Mouse (Mus musculus) heart, postnatal 0 days (tissue): ENCODE results near the gene Rps3. TPM values are rescaled to one million over a fixed set of nuclear protein-coding genes. Genes with fewer than 3 reads are reported as not detected.
A peak's percentile ranks its signal among the peaks of the same experiment; 100 is the strongest.

Experiments used
- ATAC-seq: fragments of 200-750 bp; cut with Nextera tagmentation; 2 replicates; pipeline ENCODE4 v1.8.0; 2017; ENCODE audit warnings: low read depth, moderate number of reproducible peaks, moderate library complexity; ENCODE audit not compliant: insufficient read depth
- DNase-seq: peaks from one replicate; pipeline ENCODE4 v3.0.0-alpha.2; 2016; ENCODE audit warnings: low spot score
- H3K27ac ChIP-seq: fragments of 300-500 bp; sonication (generic); 2 replicates; pipeline ENCODE4 v1.5.1; 2014; ENCODE audit warnings: low read depth, mild to moderate bottlenecking
- H3K27me3 ChIP-seq: fragments of 300-500 bp; sonication (generic); 2 replicates; pipeline ENCODE4 v1.6.1; 2014; ENCODE audit warnings: low read length, mixed read lengths; ENCODE audit not compliant: control insufficient read depth, insufficient read depth
- H3K36me3 ChIP-seq: fragments of 300-500 bp; sonication (generic); replicated peaks from 2 replicates; pipeline ENCODE4 v1.6.1; 2014; ENCODE audit warnings: low read length, mixed read lengths; ENCODE audit not compliant: control insufficient read depth, insufficient read depth
- H3K4me1 ChIP-seq: fragments of 300-500 bp; sonication (generic); 2 replicates; pipeline ENCODE4 v1.6.1; 2014; ENCODE audit warnings: antibody characterized with exemption; ENCODE audit not compliant: control insufficient read depth, insufficient read depth
- H3K4me2 ChIP-seq: fragments of 300-500 bp; sonication (generic); 2 replicates; pipeline ENCODE4 v1.6.1; 2014; ENCODE audit warnings: low read depth, mild to moderate bottlenecking, low read length, moderate library complexity
- H3K4me3 ChIP-seq: fragments of 300-500 bp; sonication (generic); 2 replicates; pipeline ENCODE4 v1.5.1; 2014; ENCODE audit warnings: low read depth, low read length
- H3K9ac ChIP-seq: fragments of 300-500 bp; sonication (generic); replicated peaks from 2 replicates; pipeline ENCODE4 v1.6.1; 2014; ENCODE audit warnings: low read depth, low read length, mixed read lengths
- H3K9me3 ChIP-seq: fragments of 300-500 bp; sonication (generic); replicated peaks from 2 replicates; pipeline ENCODE4 v1.6.1; 2016; ENCODE audit warnings: low read length; ENCODE audit not compliant: control insufficient read depth
- CTCF ChIP-seq: IDR thresholded peaks from 2 replicates; pipeline ENCODE4 v1.5.1; 2016; ENCODE audit warnings: antibody characterized with exemption, control low read depth, low read depth
- EP300 ChIP-seq: IDR thresholded peaks from 2 replicates; pipeline ENCODE4 v1.6.1; 2016; ENCODE audit warnings: antibody characterized with exemption, low read depth
- WGBS: fragments of 180-500 bp; shearing (Covaris S2); extraction: QIAGEN DNeasy Blood & Tissue Kit; methylation state at CpG from one replicate; pipeline ENCODE4 v1.1.7; 2014; 5-methylcytosine and 5-hydroxymethylcytosine counted together
- polyA plus RNA-seq: library from polyadenylated mRNA; unstranded; fragments of >200 nt; fragmentation: Nextera tagmentation; extraction: Ambion mirVana; gene quantifications from 2 replicates; pipeline ENCODE4 v1.2.1, GENCODE M21; 2015
- total RNA-seq: library from RNA; depleted of rRNA; stranded (reverse); fragments of >200 nt; gene quantifications from 2 replicates; pipeline ENCODE4 v1.2.3, GENCODE M21; 2014; ENCODE audit warnings: low replicate concordance

Gene Rps3
- total and polyA plus RNA-seq, 2 experiments from 2014 or later: 439 to 804 TPM

DNA sequence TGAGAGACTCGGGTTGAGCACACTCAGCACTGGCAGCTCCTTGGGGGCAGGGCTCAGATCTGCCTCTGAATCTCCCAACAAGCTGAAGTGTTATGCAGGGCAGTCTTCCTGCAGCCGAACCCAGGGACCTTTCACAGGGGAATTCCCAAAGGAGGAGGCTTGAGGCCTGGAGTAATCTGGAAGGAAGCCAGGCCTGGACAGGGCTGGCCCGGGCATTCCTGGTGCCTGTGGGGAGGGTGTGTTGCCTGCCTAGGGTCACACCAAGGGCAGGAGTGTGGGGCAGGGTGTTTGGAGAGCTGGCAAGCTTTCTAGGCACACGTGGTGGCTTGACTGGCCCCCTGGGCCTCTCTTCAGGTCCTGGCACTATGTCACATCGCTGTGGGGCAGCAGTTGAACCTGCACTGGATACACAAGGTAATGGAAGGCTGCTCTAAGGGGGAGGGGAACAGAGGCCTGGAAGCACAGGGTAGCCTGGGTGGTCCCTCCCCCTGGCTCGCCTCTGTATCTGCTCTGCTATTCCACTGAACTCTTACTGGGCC lies 41.9 kb downstream of the Rps3 start:
- Histone ChIP-seq H3K9me3 (no peaks in the 10 kb centered on the region), H3K4me1 (peaks cover 23% of the 10 kb centered on the region), H3K9ac (peak overlapping the region; percentile 37; the same call in 1 of the 2 replicates), H3K27me3 (no peaks in the 10 kb centered on the region), H3K4me3 (no peak overlapping the region), H3K27ac (peak overlapping the region; percentile 84), H3K36me3 (peaks cover 16% of the 10 kb centered on the region), H3K4me2 (peak overlapping the region; percentile 17; the same call in 1 of the 2 replicates)
- TF ChIP-seq EP300 (peak; percentile 73), CTCF (no peak)
- DNase-seq: peak; percentile 92
- peak; percentile 97 for ATAC-seq
- WGBS: 8% methylated on average over 6 of the region's 6 CpGs

DNA sequence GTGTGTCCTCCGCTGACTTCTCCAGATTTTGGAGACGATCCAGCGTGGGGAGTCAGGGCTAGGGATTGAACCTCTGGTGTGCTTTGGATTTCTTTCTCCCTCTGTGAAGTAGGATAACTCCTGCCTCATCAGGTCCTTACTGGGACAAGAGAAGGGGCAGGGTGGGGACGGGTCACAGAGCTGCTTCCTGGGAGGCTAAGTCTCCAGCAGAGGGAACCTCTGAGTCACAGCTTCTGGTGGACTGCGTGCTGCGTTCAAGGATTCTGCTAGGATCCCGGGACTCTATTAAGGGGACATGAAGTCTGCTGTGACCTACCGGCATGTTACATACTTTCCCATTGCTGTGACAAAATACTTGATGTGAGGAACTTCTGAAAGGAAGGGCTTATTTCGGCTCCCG lies 44.7 kb downstream of the Rps3 start:
- TF ChIP-seq CTCF (peak; percentile 45), EP300 (no peak)
- Histone ChIP-seq H3K9ac (no peak overlapping the region), H3K27me3 (no peaks in the 10 kb centered on the region), H3K36me3 (peaks cover 10% of the 10 kb centered on the region; the same call in 1 of the 2 replicates), H3K4me2 (no peak overlapping the region), H3K27ac (no peak overlapping the region), H3K4me1 (peaks cover 23% of the 10 kb centered on the region), H3K4me3 (no peak overlapping the region), H3K9me3 (no peaks in the 10 kb centered on the region)
- WGBS: 68% methylated on average over 10 of the region's 10 CpGs
- ATAC-seq: no peak
- DNase-seq: no peak

DNA sequence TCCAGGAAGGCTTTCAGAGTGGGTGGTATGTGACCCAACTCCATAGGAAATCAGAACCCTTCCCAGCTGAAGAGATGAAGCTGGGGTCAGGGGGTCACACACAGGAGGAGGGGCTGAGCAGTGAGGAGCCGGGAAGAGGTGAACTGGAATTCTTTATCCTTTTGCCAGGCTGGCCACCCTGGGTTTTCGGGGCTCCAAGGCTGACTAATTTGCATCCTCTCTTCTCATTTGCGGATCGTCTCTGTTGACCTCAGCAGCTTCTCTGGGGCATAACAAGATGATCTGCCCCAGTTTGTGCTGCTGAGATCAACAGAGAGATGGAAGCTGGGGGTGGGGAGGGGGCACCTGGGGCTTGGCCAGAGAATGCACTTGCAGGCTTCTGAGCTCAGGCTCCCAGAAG lies 47.0 kb downstream of the Rps3 start:
- DNase-seq (no peak), ATAC-seq (no peak)
- Histone ChIP-seq H3K27me3 (no peaks in the 10 kb centered on the region), H3K4me2 (no peak overlapping the region), H3K27ac (no peak overlapping the region), H3K9ac (no peak overlapping the region), H3K4me3 (no peak overlapping the region), H3K9me3 (no peaks in the 10 kb centered on the region), H3K4me1 (peaks cover 27% of the 10 kb centered on the region), H3K36me3 (peaks cover 10% of the 10 kb centered on the region; the same call in 1 of the 2 replicates)
- WGBS: 66% methylated on average over 4 of the region's 4 CpGs
- TF ChIP-seq CTCF (no peak), EP300 (no peak)

DNA sequence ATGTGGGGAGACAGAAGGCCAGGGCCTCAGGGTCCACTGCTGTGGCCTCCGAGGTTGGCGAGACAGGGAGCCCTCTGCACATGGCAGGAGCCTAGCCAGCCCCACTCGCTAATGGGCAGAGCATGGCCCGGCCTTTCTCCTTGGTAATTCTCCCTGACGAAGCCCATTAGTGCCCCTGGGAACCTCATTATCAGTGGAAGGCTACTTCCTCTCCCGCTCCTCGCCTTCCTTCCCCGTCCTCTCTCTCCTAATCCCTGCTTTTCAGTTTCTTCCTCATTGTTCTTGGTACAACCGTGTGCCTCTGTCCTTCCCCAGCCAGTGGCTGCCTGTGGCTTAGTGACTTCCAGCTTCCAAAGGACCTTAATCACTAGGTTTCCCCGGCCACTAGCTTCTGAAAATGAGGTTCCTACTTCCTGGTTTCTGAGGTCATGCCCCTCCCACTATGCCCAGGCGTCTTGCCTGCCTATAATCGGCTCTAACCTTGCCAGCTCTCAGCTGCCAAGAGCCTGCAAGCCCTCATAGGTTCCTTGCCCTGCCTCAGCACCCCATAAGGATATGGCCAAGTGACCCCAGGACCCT lies 48.8 kb downstream of the Rps3 start:
- Histone ChIP-seq H3K27ac (peak overlapping the region; percentile 11; the same call in 1 of the 2 replicates), H3K9ac (no peak overlapping the region), H3K4me2 (no peak overlapping the region), H3K4me1 (peaks cover 21% of the 10 kb centered on the region), H3K27me3 (no peaks in the 10 kb centered on the region), H3K36me3 (peaks cover 10% of the 10 kb centered on the region; the same call in 1 of the 2 replicates), H3K9me3 (no peaks in the 10 kb centered on the region), H3K4me3 (no peak overlapping the region)
- DNase-seq: no peak
- no peak for ATAC-seq
- 57% methylated on average over 12 of the region's 12 CpGs for WGBS
- no peak for TF ChIP-seq EP300
- no peak for TF ChIP-seq CTCF

DNA sequence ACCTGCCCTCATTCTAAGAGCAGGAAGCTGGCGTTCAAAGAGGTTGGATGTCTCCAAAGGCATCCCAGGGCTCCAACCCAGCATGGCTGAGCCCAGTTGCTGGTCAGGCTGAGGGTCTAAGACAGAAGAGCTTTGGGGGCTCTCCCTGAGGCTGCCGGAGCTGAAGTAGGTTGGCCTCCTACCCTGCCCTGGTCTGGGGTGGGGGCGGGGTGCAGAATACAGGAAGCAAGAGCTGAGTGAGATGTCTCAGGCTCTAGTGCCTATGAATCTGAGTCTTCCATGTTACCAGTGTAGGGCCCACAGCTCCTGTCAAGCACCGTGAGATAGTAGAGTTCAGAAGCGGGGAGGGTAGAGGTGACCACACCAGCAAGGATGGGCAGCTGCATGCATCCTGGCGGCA lies 50.7 kb downstream of the Rps3 start:
- Histone ChIP-seq H3K4me2 (no peak overlapping the region), H3K27ac (no peak overlapping the region), H3K27me3 (no peaks in the 10 kb centered on the region), H3K4me3 (no peak overlapping the region), H3K9ac (no peak overlapping the region), H3K9me3 (no peaks in the 10 kb centered on the region), H3K36me3 (0 out of 2 replicates have a peak, but pooled peaks cover 10% of the 10 kb centered on the region), H3K4me1 (peaks cover 24% of the 10 kb centered on the region)
- 80% methylated on average over 6 of the region's 6 CpGs for WGBS
- TF ChIP-seq EP300 (no peak), CTCF (no peak)
- ATAC-seq (no peak), DNase-seq (no peak)
